Mouse (Mus musculus) liver, embryonic 16.5 days (tissue): Measurements from ENCODE around the gene Pi4k2a. TPM values are rescaled to one million over a fixed set of nuclear protein-coding genes. Genes with fewer than 3 reads are reported as not detected.

ENCODE experiments used
- ATAC-seq: fragments of 200-750 bp; cut with Nextera tagmentation; 2 replicates; pipeline ENCODE4 v1.8.0; 2017; ENCODE audit warnings: low read depth, mild to moderate bottlenecking, moderate number of reproducible peaks, moderate library complexity
- H3K27ac ChIP-seq: fragments of 300-500 bp; sonication (generic); 2 replicates; pipeline ENCODE4 v1.5.1; 2014; ENCODE audit warnings: mild to moderate bottlenecking, low read length
- H3K27me3 ChIP-seq: fragments of 300-500 bp; sonication (generic); 2 replicates; pipeline ENCODE4 v1.6.1; 2014; ENCODE audit warnings: low read depth, low read length, mixed read lengths; ENCODE audit not compliant: control insufficient read depth, insufficient read depth
- H3K36me3 ChIP-seq: fragments of 300-500 bp; sonication (generic); 2 replicates; pipeline ENCODE4 v1.6.1; 2014; ENCODE audit warnings: mild to moderate bottlenecking; ENCODE audit not compliant: control insufficient read depth, insufficient read depth
- H3K4me1 ChIP-seq: fragments of 300-500 bp; sonication (generic); 2 replicates; pipeline ENCODE4 v1.6.1; 2014; ENCODE audit warnings: low read depth, low read length, mixed read lengths; ENCODE audit not compliant: control insufficient read depth
- H3K4me2 ChIP-seq: fragments of 300-500 bp; sonication (generic); 2 replicates; pipeline ENCODE4 v1.6.1; 2014; ENCODE audit warnings: low read depth, low read length, mixed read lengths
- H3K4me3 ChIP-seq: fragments of 300-500 bp; sonication (generic); 2 replicates; pipeline ENCODE4 v1.5.1; 2014; ENCODE audit warnings: low read depth, mild to moderate bottlenecking, low read length
- H3K9ac ChIP-seq: fragments of 300-500 bp; sonication (generic); 2 replicates; pipeline ENCODE4 v1.6.1; 2014; ENCODE audit warnings: low read depth, low read length
- H3K9me3 ChIP-seq: fragments of 300-500 bp; sonication (generic); replicated peaks from 2 replicates; pipeline ENCODE4 v1.6.1; 2016; ENCODE audit warnings: low read length; ENCODE audit not compliant: control insufficient read depth
- WGBS: fragments of 180-500 bp; shearing (Covaris S2); extraction: QIAGEN DNeasy Blood & Tissue Kit; methylation state at CpG from one replicate; pipeline ENCODE4 v1.1.7; 2014; ENCODE audit not compliant: insufficient replicate concordance; 5-methylcytosine and 5-hydroxymethylcytosine counted together
- polyA plus RNA-seq: library from polyadenylated mRNA; unstranded; fragments of >200 nt; fragmentation: Nextera tagmentation; extraction: Ambion mirVana; gene quantifications from 2 replicates; pipeline ENCODE4 v1.2.1, GENCODE M21; 2015

Pi4k2a gene
- polyA plus RNA-seq, 1 experiment from 2014 or later, result 4.0 TPM

- Histone ChIP-seq H3K4me3 (peak overlapping the region; percentile 59), H3K9me3 (no peaks in the 10 kb centered on the region), H3K4me2 (peak overlapping the region; percentile 86), H3K27me3 (no peaks in the 10 kb centered on the region), H3K4me1 (peaks cover 30% of the 10 kb centered on the region), H3K27ac (peak overlapping the region; percentile 97), H3K9ac (peak overlapping the region; percentile 60), H3K36me3 (no peaks in the 10 kb centered on the region)
- ATAC-seq, result no peak
- WGBS, result 16% methylated on average over 14 of the region's 14 CpGs
Observed at GRCm38 (mm10) chr19:42089103-42089747, 1.0 kb upstream of the Pi4k2a start.

GRCm38 (mm10) chr19:42090637-42091141 is 419 bp downstream of the Pi4k2a start:
- ATAC-seq, result peak; percentile 35

GRCm38 (mm10) chr19:42099406-42099805 is 9.1 kb downstream of the Pi4k2a start:
- Histone ChIP-seq H3K4me1 (no peaks in the 10 kb centered on the region), H3K4me2 (no peak overlapping the region), H3K27ac (no peak overlapping the region), H3K4me3 (no peak overlapping the region), H3K9me3 (no peaks in the 10 kb centered on the region), H3K27me3 (no peaks in the 10 kb centered on the region), H3K36me3 (no peaks in the 10 kb centered on the region; the same call in 1 of the 2 replicates), H3K9ac (no peak overlapping the region)
- no peak for ATAC-seq
- WGBS, result 70% methylated on average over 3 of the region's 3 CpGs

More at GRCm38 (mm10) chr19:42090637-42091141, 419 bp downstream of the Pi4k2a start:
- Histone ChIP-seq H3K27me3 (no peaks in the 10 kb centered on the region), H3K36me3 (no peaks in the 10 kb centered on the region; the same call in 1 of the 2 replicates), H3K9me3 (no peaks in the 10 kb centered on the region), H3K4me3 (peak overlapping the region; percentile 97), H3K9ac (peak overlapping the region; percentile 92), H3K4me1 (peaks cover 29% of the 10 kb centered on the region), H3K27ac (peak overlapping the region; percentile 91), H3K4me2 (peak overlapping the region; percentile 95)
- WGBS, result 1% methylated on average over 52 of the region's 52 CpGs

DNA sequence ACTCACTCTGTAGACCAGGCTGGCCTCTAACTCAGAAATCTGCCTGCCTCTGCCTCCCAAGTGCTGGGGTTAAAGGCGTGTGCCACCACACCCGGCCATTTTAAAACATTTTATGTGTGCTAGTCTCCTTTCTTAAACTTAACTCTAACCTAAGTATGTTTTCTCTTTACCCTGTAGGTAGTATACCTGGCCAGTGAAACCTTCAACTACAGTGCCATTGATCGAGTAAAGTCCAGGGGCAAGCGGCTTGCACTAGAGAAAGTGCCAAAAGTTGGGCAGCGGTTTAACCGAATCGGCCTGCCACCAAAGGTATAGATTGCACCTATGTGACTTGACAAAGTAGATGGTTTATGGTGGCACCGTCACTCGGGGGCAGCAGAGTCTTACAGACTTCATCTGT is 14.4 kb downstream of the Pi4k2a start:
- Histone ChIP-seq H3K27me3 (no peaks in the 10 kb centered on the region), H3K36me3 (no peaks in the 10 kb centered on the region), H3K4me3 (no peak overlapping the region), H3K9ac (no peak overlapping the region), H3K4me1 (no peaks in the 10 kb centered on the region), H3K9me3 (no peaks in the 10 kb centered on the region), H3K27ac (no peak overlapping the region), H3K4me2 (no peak overlapping the region)
- 85% methylated on average over 9 of the region's 9 CpGs for WGBS
- ATAC-seq, result no peak

DNA sequence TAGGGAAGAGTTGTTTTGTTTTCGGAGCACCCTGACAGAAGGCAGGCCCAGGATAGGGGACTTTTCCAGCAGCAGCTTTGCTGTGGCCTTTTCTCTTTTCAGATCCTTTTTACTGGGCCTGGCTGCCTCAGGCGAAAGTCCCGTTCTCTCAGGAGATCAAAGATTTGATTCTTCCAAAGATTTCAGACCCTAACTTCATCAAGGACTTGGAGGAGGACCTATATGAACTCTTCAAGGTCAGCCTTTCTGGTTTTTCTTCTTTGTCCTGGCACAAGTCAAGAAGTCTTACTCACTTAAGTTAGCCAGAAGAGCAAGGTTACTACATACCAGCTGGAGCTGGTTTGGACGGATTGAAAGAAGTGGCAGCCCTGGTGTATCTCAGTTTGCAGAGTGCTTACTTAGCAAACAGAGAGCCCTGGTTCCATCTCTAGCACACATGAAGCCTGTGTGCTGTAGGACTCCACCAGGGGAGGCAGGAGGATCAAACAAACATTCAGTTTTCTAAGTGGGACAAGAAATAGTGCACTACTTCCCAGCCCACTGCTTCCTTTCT is 25.6 kb downstream of the Pi4k2a start:
- Histone ChIP-seq H3K27ac (no peak overlapping the region), H3K9me3 (no peaks in the 10 kb centered on the region), H3K27me3 (no peaks in the 10 kb centered on the region), H3K4me3 (no peak overlapping the region), H3K36me3 (peaks cover 4% of the 10 kb centered on the region; the same call in 1 of the 2 replicates), H3K9ac (no peak overlapping the region), H3K4me2 (no peak overlapping the region), H3K4me1 (no peaks in the 10 kb centered on the region)
- WGBS, result 67% methylated on average over 4 of the region's 4 CpGs
- ATAC-seq, result no peak

GRCm38 (mm10) chr19:42118142-42118541 is 27.9 kb downstream of the Pi4k2a start:
- Histone ChIP-seq H3K27me3 (no peaks in the 10 kb centered on the region), H3K4me3 (no peak overlapping the region), H3K4me1 (no peaks in the 10 kb centered on the region), H3K9me3 (no peaks in the 10 kb centered on the region), H3K36me3 (peaks cover 4% of the 10 kb centered on the region; the same call in 1 of the 2 replicates), H3K9ac (no peak overlapping the region), H3K27ac (no peak overlapping the region), H3K4me2 (no peak overlapping the region)
- 75% methylated on average over 9 of the region's 9 CpGs for WGBS
- peak; percentile 56 for ATAC-seq

DNA sequence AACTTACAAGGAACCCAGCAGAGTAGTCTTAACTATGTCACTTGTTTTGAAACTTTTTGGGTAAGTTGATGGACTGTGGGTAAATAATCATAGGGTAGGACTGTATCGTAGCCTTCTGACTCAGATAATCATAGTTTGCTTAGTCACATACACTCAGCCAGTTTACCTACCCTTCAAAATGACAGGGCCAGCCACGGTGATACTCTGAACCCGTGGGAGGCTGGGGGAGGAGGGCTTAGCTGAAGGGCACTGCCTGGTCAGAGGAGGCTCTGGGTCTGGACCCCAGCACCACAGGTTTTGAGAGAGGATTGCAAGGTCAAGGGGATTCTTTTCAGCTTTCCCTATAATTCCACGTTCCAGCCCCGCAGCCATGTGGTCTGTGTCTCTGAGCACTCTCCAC is 28.3 kb downstream of the Pi4k2a start:
- Histone ChIP-seq H3K27me3 (no peaks in the 10 kb centered on the region), H3K4me3 (no peak overlapping the region), H3K9ac (no peak overlapping the region), H3K27ac (0 out of 2 replicates have a peak overlapping the region, but pooled peaks have one; percentile 2), H3K4me2 (no peak overlapping the region), H3K9me3 (no peaks in the 10 kb centered on the region), H3K36me3 (peaks cover 4% of the 10 kb centered on the region; the same call in 1 of the 2 replicates), H3K4me1 (no peaks in the 10 kb centered on the region)
- 58% methylated on average over 5 of the region's 5 CpGs for WGBS
- peak; percentile 81 for ATAC-seq

DNA sequence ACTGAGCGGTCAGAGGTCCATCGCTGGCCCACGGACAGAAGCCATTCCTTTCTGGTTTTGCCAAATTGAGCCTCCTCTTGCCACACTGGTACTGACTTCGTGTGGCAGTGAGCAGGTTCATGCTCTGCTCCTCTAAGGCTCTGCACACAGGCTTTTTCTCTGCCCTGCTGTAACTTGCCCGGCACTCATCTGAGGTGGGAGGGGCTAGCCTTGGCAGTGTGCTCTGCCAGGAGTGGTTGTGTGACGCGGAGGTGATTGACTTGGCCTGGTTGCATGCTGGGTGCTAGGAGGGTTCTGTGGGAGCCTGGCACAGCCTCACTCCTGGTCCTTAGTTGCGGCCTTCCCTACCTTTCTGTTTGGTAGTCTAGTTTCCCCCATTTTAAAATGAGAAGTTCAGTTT is 30.2 kb downstream of the Pi4k2a start:
- no peak overlapping the region for H3K4me2 ChIP-seq
- peaks cover 4% of the 10 kb centered on the region; the same call in 1 of the 2 replicates for H3K36me3 ChIP-seq
- H3K9ac ChIP-seq, result no peak overlapping the region
- no peak overlapping the region for H3K27ac ChIP-seq
- WGBS, result 76% methylated on average over 8 of the region's 8 CpGs
- no peaks in the 10 kb centered on the region for H3K9me3 ChIP-seq
- H3K4me3 ChIP-seq, result no peak overlapping the region
- no peak for ATAC-seq
- H3K4me1 ChIP-seq, result no peaks in the 10 kb centered on the region
- no peaks in the 10 kb centered on the region for H3K27me3 ChIP-seq

DNA sequence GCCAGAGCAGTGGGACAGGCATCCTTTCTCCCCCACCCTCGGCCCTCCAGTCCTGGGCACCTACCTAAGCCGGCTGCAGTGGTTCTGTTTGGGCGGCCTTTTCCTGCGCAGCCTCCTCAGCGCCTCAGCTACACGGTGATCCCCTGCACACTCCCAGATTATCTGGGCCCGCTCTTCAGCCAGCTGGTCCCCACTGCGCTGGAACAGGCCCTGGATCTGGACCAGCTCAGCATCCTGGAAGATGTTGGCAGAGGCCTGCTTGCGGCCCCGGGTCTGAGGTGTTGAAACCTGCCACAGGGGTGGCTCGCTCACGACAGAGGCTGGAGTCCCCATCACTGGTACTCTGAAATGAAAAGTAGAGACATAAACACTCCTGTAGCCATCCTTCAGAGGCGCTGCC is 34.4 kb downstream of the Pi4k2a start:
- Histone ChIP-seq H3K27me3 (no peaks in the 10 kb centered on the region), H3K36me3 (0 out of 2 replicates have a peak, but pooled peaks cover 4% of the 10 kb centered on the region), H3K9ac (no peak overlapping the region), H3K27ac (no peak overlapping the region), H3K4me3 (no peak overlapping the region), H3K9me3 (no peaks in the 10 kb centered on the region), H3K4me1 (peaks cover 16% of the 10 kb centered on the region), H3K4me2 (no peak overlapping the region)
- WGBS, result 81% methylated on average over 13 of the region's 13 CpGs
- ATAC-seq, result no peak
